Mouse (Mus musculus) embryonic stem cell, embryonic (primary cell): ENCODE results near the gene Gm10135.
"Not testable (repeated sequence)": the region's sequence is repeated elsewhere in the genome, so short reads cannot be mapped to it uniquely, and the experiment has no call there.

Experiments
- CTCF ChIA-PET, 4 experiments: fragments of 300-600 bp in 2 of 4; fragments of 350-600 bp in 2 of 4; sonication (Branson Sonifier 250); formaldehyde crosslinking; loops; one replicate each; lab custom pipeline; 2022; ENCODE audit warnings: inconsistent platforms in 2 of 4; lab: Charles Lee
- POLR2A ChIA-PET, 4 experiments: fragments of 300-600 bp in 2 of 4; fragments of 350-600 bp in 2 of 4; sonication (Branson Sonifier 250); formaldehyde crosslinking; loops; one replicate each; lab custom pipeline; 2022; ENCODE audit warnings: antibody characterized with exemption in 4 of 4, inconsistent platforms in 1 of 4; lab: Charles Lee

Gm10135 gene

DNA sequence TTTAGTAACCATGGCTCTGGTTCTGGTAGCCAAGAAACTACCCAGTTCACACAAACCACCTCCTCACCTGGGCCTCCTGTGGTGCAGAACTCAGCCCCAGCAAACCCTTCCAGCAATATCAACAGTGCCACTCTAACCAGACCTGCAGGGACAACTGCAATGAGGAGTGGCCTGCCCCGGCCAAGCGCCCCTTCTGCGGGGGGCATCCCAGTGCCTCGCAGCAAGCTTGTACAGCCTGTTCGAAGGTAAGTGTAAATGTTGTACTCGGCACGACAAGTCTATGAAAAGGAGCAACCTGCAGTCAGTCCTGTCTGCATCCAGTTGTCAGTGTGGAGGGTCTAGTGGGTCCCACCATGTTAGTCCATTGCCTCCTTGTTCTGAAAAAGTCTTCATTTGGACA, at the start of gene Gm10135:
Gene Gm10135, minus strand, starts transcription at position 101 of the 400 bp plus-strand sequence.
- ChIA-PET CTCF (no interaction called here), POLR2A (no interaction called here)

DNA sequence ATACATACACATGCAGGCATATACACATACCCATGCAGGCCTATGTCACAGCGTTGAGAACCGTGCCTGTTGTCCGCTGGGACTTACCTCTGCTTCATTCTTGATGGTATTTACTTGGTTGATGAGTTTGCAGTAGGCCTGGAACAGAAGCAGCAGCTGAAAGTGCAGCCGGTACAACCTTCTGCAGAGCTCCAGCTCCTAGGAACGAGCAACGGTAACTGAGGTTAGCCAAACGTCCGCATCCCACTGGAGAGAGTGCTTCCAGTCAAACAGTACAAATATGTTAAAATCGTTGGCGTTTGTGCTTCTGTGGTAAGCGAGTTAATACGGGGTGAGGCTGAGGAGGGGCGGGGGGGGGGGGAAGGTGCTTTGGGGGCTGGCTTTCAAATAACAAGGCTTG, 49.3 kb upstream of the Gm10135 start:
- ChIA-PET POLR2A (interaction anchor here in 1 of 4 experiments (0.8 kb wide), 1 partner anchor 1789 kb away, joined by 7 read pairs; no protein-coding TSS in a partner anchor), CTCF (no interaction called here)

DNA sequence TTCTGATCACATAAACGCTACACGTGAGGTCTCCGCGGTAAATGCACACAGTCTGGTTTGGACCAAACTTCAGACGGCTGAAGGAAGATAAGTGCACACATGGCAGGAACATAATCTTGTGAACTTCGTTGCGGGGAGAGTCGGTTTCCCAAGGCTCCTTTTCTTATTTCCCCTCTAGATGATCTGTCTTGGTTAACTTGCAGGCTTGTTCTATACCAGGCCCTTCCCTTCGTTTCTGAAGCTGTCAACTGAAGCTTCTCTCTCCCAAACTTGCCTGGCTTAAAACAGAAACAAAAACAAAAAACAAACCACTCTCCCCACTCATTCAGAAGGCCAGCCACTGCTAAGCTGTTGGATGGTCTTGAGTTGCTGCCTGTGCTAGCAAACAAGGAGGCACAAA, 40.2 kb upstream of the Gm10135 start:
- ChIA-PET POLR2A (interaction anchor here in 2 of 4 experiments (0.6 to 1.3 kb wide), 6 partner anchors 18 to 435 kb away, joined by 3 to 7 read pairs (median 3); partner anchors contain the start of gene Zar1 (in 1 of the 2)), CTCF (interaction anchor here in 1 of 4 experiments (2.6 kb wide), 1 partner anchor 31 kb away, joined by 9 read pairs; no protein-coding TSS in a partner anchor)

DNA sequence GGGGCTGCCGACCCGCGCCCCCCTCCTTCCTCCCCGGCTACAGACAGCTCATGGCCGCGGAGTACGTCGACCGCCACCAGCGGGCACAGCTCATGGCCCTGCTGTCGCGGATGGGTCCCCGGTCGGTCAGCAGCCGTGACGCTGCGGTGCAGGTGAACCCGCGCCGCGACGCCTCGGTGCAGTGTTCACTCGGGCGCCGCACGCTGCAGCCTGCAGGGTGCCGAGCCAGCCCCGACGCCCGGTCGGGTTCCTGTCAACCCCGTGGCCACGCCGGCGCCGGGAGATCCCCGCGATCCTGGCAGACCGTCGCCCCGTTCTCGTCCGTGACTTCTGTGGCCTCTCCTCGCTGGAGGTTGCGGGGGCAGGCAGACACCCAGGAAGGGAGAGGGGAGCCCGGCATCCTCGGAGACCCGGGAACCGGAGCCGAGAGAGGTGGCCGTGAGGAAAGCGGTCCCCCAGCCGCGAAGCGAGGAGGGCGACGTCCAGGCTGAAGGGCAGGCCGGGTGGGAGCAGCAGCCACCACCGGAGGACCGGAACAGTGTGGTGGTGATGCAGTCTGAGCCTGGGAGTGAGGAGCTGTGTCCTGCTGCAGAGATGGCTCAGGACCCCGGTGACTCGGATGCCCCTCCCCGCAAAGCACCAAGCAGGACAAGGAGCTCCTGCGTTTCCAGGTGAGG, 39.2 kb upstream of the Gm10135 start:
- POLR2A ChIA-PET, result interaction anchor here in 2 of 4 experiments (0.6 to 1.3 kb wide), 4 partner anchors 19 to 433 kb away, joined by 3 read pairs; partner anchors contain the start of gene Zar1 (in 1 of the 2)
- CTCF ChIA-PET, result interaction anchor here in 3 of 4 experiments (0.6 to 2.6 kb wide), 3 partner anchors 30 to 433 kb away, joined by 3 to 9 read pairs (median 5); partner anchors contain the start of gene Zar1 (in 1 of the 3)

DNA sequence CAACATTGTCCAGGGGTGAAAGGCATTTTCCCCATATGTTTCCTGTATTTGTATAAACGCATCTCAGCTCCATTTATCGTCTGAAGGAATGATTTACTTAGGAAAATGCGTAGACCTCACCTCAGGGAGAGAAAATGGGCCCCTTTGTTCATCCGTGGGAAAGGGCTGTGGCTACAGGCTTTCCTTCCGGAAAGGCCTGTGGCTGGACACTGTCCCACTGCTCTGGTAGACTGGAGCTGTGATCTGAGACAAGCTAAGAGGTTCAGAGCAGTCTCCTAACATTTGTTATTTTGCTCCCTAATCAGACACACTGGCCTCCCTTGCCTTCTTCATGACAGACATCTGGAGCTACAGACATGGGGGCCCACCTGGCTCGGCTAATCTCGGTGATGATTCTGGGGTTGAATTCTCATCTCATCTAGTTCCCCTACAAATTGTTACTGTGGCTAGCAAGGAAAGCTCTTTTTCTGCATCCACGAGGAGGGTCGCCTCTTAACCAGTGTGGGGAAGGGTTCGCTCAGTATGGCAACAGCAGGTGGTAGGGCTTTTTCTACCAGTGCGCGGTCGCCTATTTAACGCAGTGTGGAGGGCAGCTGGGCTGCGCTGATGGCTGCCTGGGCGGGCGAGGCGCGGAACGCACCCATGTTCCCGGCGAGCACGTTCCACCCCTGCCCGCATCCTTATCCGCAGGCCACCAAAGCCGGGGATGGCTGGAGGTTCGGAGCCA, 38.5 kb upstream of the Gm10135 start:
- ChIA-PET POLR2A (interaction anchor here in 1 of 4 experiments (1.3 kb wide), 1 partner anchor 20 kb away, joined by 3 read pairs; no protein-coding TSS in a partner anchor), CTCF (interaction anchor here in 2 of 4 experiments (1.0 to 2.6 kb wide), 2 partner anchors 29 to 432 kb away, joined by 3 to 9 read pairs; partner anchors contain the start of gene Zar1 (in 1 of the 2))

DNA sequence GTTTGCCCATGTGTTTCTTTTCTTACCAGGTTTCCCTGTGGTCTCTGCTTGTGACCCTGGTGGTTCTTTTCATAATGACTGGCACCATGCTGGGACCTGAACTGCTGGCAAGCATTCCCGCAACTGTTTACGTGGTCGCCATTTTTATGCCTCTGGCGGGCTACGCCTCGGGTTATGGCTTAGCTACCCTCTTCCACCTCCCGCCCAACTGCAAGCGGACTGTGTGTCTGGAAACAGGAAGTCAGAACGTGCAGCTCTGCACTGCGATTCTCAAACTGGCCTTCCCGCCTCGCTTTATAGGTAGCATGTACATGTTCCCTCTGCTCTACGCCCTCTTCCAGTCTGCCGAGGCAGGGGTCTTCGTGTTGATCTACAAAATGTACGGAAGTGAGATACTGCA, 37.3 kb upstream of the Gm10135 start:
- CTCF ChIA-PET, POLR2A ChIA-PET: not testable (repeated sequence)

DNA sequence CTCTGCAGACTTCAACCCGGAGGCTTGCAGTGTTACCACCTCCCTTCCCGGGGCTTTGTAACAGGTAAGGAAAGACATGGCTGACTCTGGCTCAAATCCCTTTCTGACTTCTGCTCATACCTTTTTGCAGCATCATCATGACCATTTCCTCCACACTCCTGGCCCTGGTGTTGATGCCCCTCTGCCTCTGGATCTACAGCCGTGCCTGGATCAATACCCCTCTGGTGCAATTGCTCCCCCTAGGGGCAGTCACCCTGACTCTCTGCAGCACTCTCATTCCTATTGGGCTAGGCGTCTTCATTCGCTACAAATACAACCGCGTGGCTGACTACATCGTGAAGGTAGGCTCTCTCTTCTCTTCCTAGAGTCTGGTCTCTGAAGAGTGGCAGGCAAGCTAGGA, 33.7 kb upstream of the Gm10135 start:
- POLR2A ChIA-PET, result interaction anchor here in 1 of 4 experiments (1.6 kb wide), 1 partner anchor 93 kb away, joined by 9 read pairs; the partner anchor contains the start of gene Slain2
- CTCF ChIA-PET, result interaction anchor here in 2 of 4 experiments (0.9 to 1.6 kb wide), 3 partner anchors 13 to 371 kb away, joined by 3 to 4 read pairs (median 3); no protein-coding TSS in a partner anchor

DNA sequence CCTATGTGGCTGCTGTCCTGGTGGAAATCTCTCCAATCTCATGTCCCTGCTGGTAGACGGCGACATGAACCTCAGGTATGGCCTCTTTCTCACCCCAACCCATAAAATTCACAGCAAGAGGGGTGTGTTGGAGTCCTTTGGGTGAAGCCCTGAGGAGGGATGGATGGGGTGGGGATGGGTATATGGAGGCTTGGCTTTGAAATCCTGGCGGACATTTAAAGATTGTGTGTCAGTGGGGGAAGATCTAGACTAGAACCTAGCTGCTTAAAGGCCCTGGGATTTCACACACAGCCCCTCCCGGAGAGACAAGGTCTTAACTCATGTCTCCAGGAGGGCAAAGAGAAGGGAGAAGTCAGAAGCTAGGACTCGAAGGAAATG, 33.1 kb upstream of the Gm10135 start:
- CTCF ChIA-PET, result interaction anchor here in 3 of 4 experiments (0.6 to 1.6 kb wide), 5 partner anchors 13 to 372 kb away, joined by 3 to 4 read pairs (median 3); no protein-coding TSS in a partner anchor
- POLR2A ChIA-PET, result interaction anchor here in 1 of 4 experiments (1.6 kb wide), 1 partner anchor 93 kb away, joined by 9 read pairs; the partner anchor contains the start of gene Slain2

DNA sequence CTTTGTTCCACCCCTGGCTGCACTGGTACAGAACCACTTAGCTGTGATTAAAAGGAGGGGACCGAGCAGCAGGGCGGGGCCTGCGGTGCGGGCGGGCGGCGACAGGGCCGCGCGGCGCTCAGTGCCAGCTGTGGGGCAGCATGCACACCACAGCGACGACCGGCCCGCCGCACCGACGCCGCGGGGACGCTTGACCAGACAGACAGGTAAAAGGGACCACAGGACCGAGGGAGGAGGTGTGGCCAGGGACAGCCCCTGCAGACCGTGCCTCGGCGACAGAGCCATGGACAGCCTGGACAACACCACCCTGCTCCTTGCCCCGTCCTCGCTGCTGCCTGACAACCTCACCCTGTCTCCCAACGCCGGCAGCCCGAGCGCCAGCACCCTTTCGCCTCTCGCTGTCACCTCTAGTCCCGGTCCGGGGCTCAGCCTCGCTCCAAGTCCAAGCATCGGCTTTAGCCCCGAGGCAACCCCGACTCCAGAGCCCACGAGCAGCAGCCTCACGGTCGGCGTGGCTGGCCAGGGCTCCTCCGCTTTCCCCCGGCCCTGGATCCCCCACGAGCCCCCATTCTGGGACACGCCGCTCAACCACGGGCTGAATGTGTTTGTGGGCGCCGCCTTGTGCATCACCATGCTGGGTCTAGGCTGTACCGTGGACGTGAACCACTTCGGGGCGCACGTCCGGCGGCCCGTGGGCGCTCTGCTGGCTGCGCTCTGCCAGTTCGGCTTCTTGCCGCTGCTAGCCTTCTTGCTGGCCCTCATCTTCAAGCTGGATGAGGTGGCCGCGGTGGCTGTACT, 32.5 kb upstream of the Gm10135 start, which contains the start of gene Slc10a4:
Gene Slc10a4, plus strand, starts transcription at position 100 of the 798 bp plus-strand sequence.
- CTCF ChIA-PET, result interaction anchor here (0.6 to 1.6 kb wide), 7 partner anchors 12 to 423 kb away, joined by 3 to 4 read pairs (median 3); no protein-coding TSS in a partner anchor
- POLR2A ChIA-PET, result interaction anchor here in 1 of 4 experiments (0.6 to 1.6 kb wide), 4 partner anchors 92 to 447 kb away, joined by 3 to 9 read pairs (median 3); partner anchors contain the start of gene Slain2

DNA sequence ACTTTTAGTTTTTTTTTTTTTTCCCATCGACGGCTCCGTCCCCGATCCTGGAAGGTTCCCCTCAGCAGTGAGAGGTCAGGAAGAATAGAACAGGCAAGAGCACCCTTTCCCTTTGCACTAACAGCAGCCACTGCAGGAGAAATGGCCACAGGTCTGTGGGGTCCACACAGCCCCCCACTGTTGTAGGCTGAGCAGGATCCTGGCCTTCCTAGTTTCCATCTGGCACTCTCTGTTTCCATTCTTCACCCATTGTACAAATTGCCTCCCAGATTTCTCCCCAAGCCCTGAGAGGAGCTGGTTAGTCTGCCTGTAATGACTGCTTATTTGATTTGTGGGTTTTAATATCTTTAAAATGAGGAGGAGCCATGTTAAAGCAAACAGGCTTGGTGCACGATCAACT, 29.5 kb upstream of the Gm10135 start:
- ChIA-PET POLR2A (no interaction called here), CTCF (no interaction called here)

DNA sequence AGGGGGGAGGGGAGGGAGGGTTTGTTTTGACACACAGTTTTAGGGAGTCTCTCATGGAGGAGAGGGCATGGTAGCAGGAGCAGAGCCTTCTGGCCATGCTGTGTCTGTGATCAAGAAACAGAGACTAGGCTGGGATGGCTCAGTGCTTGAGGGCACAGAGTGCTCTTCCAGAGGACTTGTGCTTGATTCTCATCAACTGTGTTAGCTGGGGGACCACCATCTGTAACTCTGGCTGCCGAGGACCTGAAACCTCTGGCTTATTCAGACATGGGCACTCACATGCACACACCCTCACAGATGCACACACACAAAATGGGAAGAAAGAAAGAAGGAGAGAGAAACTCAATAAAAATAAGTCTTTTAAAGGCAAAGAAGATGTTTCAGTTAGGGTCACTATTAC, 24.0 kb upstream of the Gm10135 start:
- ChIA-PET CTCF (interaction anchor here in 1 of 4 experiments (1.2 kb wide), 1 partner anchor 402 kb away, joined by 3 read pairs; no protein-coding TSS in a partner anchor), POLR2A (interaction anchor here in 2 of 4 experiments (0.7 to 1.3 kb wide), 2 partner anchors 85 to 92 kb away, joined by 3 read pairs; partner anchors contain the start of gene Slain2 (in 1 of the 2))

DNA sequence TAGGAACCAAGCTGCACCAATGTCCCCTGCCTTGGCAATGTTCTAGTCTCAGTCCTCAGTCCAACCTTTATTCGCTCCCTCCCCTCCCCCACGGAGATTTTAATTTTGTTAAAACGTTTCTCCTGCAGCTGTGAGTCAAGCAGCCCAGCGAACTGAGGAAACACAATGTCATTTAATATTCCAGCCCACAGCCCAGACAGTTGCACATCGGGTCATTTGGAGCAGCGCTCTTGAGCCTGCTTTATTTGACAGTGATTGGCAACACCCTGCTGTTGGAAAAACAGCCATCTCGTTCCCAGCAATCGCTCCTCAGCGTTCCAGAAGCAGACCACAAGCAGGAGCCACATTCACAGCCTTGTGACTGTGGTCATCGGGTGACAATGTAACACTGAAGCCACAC, 20.9 kb upstream of the Gm10135 start:
- ChIA-PET CTCF (interaction anchor here (0.6 to 1.0 kb wide), 4 partner anchors 10 to 76 kb away, joined by 3 to 5 read pairs (median 3); no protein-coding TSS in a partner anchor), POLR2A (interaction anchor here in 2 of 4 experiments (0.7 kb wide), 2 partner anchors 236 to 408 kb away, joined by 3 read pairs; no protein-coding TSS in a partner anchor)

DNA sequence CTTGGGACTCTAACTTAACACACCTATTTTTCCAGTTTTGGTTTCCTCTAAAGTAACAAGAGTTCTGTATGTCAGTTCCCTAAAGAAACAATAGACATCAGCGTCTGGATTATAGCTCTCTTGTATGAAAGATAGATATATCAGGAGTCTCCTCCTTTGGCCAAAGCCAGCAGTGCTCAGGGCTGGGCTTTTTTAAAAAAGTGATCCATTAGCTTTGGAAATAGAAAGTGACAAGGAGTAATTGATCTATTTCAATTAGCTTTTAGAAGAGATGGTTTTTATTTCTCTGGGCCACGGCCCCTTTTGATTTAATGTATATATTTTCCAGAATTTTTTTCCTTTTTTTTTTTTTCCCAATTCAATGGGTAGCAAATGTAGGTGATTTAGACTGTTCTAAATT, 20.4 kb upstream of the Gm10135 start:
- POLR2A ChIA-PET, result interaction anchor here in 2 of 4 experiments (0.7 kb wide), 2 partner anchors 19 to 237 kb away, joined by 3 read pairs; no protein-coding TSS in a partner anchor
- CTCF ChIA-PET, result interaction anchor here (0.6 to 1.0 kb wide), 4 partner anchors 9 to 76 kb away, joined by 3 to 5 read pairs (median 3); no protein-coding TSS in a partner anchor

DNA sequence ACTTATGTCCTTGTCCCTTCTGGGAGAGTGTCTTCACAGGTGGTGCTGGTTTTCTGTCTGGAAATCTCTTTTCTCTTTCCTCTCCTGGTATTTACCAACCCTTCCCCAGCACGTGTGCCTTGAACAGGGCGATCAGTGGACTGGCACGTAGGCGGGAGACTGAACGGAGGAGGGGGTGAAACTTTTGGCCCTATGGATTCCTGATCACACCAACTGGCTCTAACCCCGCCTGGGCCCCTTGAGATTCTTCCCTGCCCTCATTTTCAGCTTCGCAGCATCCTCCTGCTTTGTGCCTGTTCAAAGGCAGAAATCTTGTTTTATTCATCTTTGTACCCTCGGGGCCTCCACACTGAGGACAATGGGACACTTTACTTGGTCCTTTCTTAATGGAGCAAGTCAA, 19.9 kb upstream of the Gm10135 start:
- CTCF ChIA-PET, result interaction anchor here in 1 of 4 experiments (1.0 kb wide), 1 partner anchor 13 kb away, joined by 3 read pairs; no protein-coding TSS in a partner anchor
- POLR2A ChIA-PET, result interaction anchor here in 1 of 4 experiments (0.7 kb wide), 1 partner anchor 20 kb away, joined by 3 read pairs; no protein-coding TSS in a partner anchor

DNA sequence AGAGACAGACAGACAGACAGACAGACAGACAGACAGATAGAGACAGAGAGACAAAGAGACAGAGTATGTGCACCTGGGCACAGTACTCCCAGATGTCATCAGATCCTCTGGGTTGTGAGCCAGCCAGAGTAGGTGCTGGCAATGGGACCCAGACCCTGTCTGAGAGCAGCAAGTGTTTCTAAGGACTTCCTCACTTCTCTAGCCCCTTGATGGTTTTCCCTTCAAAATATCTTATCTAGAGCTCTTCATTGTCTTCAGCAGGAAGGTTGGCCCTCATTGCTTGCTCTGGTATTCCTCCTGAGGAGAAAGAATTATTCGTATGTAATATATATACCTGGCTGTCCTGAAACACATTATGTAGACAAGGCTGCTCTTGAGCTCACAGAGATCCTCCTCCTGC, 18.0 kb upstream of the Gm10135 start:
- ChIA-PET CTCF (interaction anchor here in 2 of 4 experiments (0.6 to 3.0 kb wide), 4 partner anchors 8 to 390 kb away, joined by 3 to 8 read pairs (median 4); no protein-coding TSS in a partner anchor), POLR2A (interaction anchor here in 1 of 4 experiments (0.7 to 1.5 kb wide), 4 partner anchors 8 to 368 kb away, joined by 3 to 4 read pairs (median 3); no protein-coding TSS in a partner anchor)

DNA sequence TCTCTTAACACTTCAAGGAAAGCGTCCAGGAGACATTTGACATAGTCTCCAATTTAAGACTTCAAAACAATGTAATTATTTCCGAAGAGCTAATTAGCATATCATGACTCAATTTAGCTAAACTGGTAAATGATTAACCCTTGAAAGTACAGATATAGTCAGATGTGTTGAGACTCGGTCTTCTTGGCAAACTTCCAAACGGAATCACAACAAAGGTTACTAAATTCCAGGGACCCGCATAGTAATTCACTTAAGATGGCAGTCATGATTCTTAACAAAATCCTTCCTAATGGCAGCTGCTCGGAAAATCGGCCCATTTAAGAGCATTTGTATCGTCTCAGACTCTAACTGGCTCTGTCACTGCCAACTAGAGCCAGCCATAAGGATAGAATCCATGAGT, 15.3 kb upstream of the Gm10135 start:
- ChIA-PET POLR2A (interaction anchor here in 1 of 4 experiments (0.6 kb wide), 1 partner anchor 372 kb away, joined by 3 read pairs; no protein-coding TSS in a partner anchor), CTCF (no interaction called here)

DNA sequence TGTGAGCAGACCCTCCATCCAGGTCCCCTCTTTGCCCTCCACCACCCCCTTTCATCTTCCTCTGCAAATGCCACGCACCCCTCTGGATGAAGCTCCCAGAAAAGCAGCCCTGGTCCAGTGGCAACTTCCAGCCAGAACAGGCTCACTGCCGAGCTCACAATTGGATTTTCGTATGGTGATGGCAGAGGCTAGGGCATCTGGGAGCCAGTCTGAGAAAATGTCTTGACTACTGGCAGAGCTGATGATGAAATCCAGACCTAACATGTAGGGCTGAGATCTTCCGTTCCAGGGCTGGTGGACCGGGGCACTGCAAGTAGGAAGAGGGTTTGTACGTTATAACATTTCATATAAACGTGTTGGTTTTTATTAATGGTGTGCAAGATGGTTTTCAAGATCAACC, 13.3 kb upstream of the Gm10135 start:
- CTCF ChIA-PET, result interaction anchor here in 1 of 4 experiments (1.1 kb wide), 1 partner anchor 395 kb away, joined by 6 read pairs; no protein-coding TSS in a partner anchor
- POLR2A ChIA-PET, result interaction anchor here in 2 of 4 experiments (0.6 to 0.8 kb wide), 3 partner anchors 71 to 306 kb away, joined by 3 read pairs; no protein-coding TSS in a partner anchor
